Mouse (Mus musculus) hindbrain, embryonic 15.5 days (tissue): ENCODE results near the gene Supt4a. TPM values are rescaled to one million over a fixed set of nuclear protein-coding genes. Genes with fewer than 3 reads are reported as not detected.

Source experiments
- ATAC-seq: fragments of 200-750 bp; cut with Nextera tagmentation; 2 replicates; pipeline ENCODE4 v1.8.0; 2017; ENCODE audit warnings: low read depth, moderate number of reproducible peaks, moderate TSS enrichment; ENCODE audit not compliant: low FRiP score
- H3K27ac ChIP-seq: fragments of 300-500 bp; sonication (generic); replicated peaks from 2 replicates; pipeline ENCODE4 v1.5.1; 2015; ENCODE audit warnings: mild to moderate bottlenecking, inconsistent platforms
- H3K27me3 ChIP-seq: fragments of 300-500 bp; sonication (generic); 2 replicates; pipeline ENCODE4 v1.6.1; 2015; ENCODE audit warnings: control low read depth, inconsistent platforms
- H3K36me3 ChIP-seq: fragments of 300-500 bp; sonication (generic); 2 replicates; pipeline ENCODE4 v1.6.1; 2015; ENCODE audit warnings: control low read depth, inconsistent platforms
- H3K4me1 ChIP-seq: fragments of 300-500 bp; sonication (generic); replicated peaks from 2 replicates; pipeline ENCODE4 v1.6.1; 2015; ENCODE audit warnings: control low read depth, inconsistent platforms
- H3K4me2 ChIP-seq: fragments of 300-500 bp; sonication (generic); 2 replicates; pipeline ENCODE4 v1.6.1; 2015; ENCODE audit warnings: moderate library complexity, mild to moderate bottlenecking, inconsistent platforms
- H3K4me3 ChIP-seq: fragments of 300-500 bp; sonication (generic); 2 replicates; pipeline ENCODE4 v1.5.1; 2015; ENCODE audit warnings: mild to moderate bottlenecking, inconsistent platforms
- H3K9ac ChIP-seq: fragments of 300-500 bp; sonication (generic); 2 replicates; pipeline ENCODE4 v1.6.1; 2015; ENCODE audit warnings: inconsistent platforms
- H3K9me3 ChIP-seq: fragments of 300-500 bp; sonication (generic); 2 replicates; pipeline ENCODE4 v1.6.1; 2016; ENCODE audit warnings: control low read depth, inconsistent platforms
- WGBS: fragments of 180-500 bp; shearing (Covaris S2); methylation state at CpG from one replicate; pipeline ENCODE4 v1.1.7; 2015; 5-methylcytosine and 5-hydroxymethylcytosine counted together
- polyA plus RNA-seq: library from polyadenylated mRNA; unstranded; fragments of >200 nt; fragmentation: Nextera tagmentation; extraction: Ambion mirVana; gene quantifications from 2 replicates; pipeline ENCODE4 v1.2.1, GENCODE M21; 2015

Gene Supt4a
- polyA plus RNA-seq, 1 experiment from 2014 or later, result 130 TPM

DNA sequence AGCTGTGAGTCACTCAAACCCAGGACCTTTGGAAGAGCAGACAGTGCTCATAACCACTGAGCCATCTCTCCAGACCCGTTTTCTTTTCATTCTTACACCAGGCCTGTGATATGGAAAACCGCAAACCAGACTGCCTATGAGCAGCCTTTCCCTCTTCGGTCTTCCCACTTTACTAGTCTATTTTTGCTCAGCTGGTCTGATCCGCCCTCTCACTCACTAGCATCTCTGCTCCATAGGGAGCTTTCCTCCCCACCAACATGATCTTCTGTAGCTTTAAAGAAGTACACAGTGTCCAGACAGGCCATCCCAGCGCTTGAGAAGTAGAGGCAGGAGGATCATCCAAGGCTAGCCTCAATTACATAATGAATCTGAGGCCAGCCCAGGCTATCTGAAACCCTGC is 28.4 kb upstream of the Supt4a start:
- H3K4me3 ChIP-seq, result no peak overlapping the region
- WGBS, result 85% methylated on average over 5 of the region's 5 CpGs
- H3K4me1 ChIP-seq, result peaks cover 10% of the 10 kb centered on the region
- no peaks in the 10 kb centered on the region; the same call in 1 of the 2 replicates for H3K27me3 ChIP-seq
- no peak overlapping the region for H3K27ac ChIP-seq
- H3K4me2 ChIP-seq, result no peak overlapping the region
- H3K9ac ChIP-seq, result no peak overlapping the region
- H3K36me3 ChIP-seq, result no peaks in the 10 kb centered on the region
- no peak for ATAC-seq
- no peaks in the 10 kb centered on the region for H3K9me3 ChIP-seq

DNA sequence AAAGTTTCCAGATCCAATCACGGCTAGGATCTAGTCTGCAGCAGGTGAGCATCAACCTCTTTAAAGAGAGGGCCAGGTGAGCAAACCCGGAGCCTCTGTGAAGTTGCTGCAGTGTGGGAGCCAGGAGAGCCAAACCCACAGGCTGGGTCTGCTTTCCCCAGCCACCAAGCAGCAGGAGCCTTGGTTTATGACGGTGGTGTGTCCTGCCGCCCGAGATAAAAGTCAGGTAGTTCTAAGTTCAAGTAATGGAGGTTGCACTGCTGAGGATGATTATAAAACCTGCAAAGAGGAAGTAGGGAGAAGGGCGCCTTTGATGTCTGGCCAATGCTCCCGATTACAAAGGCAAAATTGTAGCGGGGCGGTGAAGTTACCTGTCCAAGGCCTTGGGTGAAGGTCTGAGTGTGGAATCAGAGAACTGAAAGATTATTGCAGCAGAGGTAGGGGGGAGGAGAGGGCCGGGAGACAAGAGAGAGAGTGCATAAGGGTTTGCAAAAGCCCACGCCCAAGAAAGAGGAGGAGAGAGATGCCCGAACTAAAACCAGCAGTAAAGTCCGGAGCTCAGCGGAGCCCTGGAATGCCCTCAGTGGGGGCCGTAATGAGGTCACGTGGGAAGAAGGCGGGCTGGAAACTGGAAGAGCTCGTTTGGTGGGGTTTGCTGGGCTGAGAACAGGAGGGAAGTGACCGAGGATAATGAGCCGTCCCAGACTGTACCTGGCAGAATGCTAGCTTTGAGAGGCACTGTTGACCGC is 27.7 kb upstream of the Supt4a start:
- Histone ChIP-seq H3K4me2 (peak overlapping the region; percentile 54), H3K9me3 (no peaks in the 10 kb centered on the region), H3K36me3 (no peaks in the 10 kb centered on the region), H3K9ac (no peak overlapping the region), H3K27ac (no peak overlapping the region), H3K27me3 (no peaks in the 10 kb centered on the region; the same call in 1 of the 2 replicates), H3K4me3 (peak overlapping the region; percentile 26), H3K4me1 (peaks cover 10% of the 10 kb centered on the region)
- WGBS, result 15% methylated on average over 21 of the region's 21 CpGs
- ATAC-seq, result no peak

DNA sequence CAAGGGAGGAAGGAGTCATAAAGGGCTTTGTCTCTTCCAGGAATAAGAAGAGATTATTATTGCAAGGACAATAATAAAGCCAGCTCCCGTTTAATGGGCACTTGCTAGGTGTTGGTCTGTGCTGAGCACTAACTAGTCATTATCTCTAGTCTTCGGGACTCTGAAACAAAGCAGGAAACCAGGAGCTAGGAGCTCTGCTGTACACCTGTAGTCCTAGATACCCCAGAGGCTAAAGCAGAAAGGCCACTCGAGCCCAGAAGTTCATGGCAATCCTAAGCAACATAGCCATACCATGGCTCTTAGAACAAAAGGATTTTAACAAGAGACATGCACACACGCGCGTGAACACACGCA is 27.1 kb upstream of the Supt4a start:
- H3K36me3 ChIP-seq, result no peaks in the 10 kb centered on the region
- no peak for ATAC-seq
- H3K27ac ChIP-seq, result no peak overlapping the region
- H3K27me3 ChIP-seq, result no peaks in the 10 kb centered on the region; the same call in 1 of the 2 replicates
- 58% methylated on average over 7 of the region's 7 CpGs for WGBS
- peaks cover 10% of the 10 kb centered on the region for H3K4me1 ChIP-seq
- peak overlapping the region; percentile 26 for H3K4me3 ChIP-seq
- no peaks in the 10 kb centered on the region for H3K9me3 ChIP-seq
- peak overlapping the region; percentile 54 for H3K4me2 ChIP-seq
- H3K9ac ChIP-seq, result no peak overlapping the region

DNA sequence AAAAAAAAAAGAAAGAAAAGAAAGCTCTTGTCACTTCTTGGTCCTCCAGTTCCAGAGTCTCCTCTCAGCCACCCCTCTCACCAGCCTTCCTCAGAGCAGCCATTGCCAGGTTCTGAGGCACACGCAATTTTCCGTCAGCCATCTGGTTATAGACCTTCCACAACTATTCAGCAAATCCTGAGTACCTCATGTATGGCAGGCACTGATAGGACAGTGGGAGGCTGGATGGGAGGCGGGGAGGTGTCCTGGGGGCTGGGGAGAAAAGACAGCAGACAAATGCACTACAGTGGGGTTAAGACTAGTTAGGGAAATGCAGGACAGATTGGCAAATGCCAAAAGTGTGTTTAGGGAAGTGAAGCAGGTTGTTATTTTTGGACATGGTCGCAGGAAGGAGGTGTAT is 25.2 kb upstream of the Supt4a start:
- peaks cover 10% of the 10 kb centered on the region for H3K4me1 ChIP-seq
- no peak for ATAC-seq
- no peak overlapping the region for H3K27ac ChIP-seq
- H3K36me3 ChIP-seq, result no peaks in the 10 kb centered on the region
- no peaks in the 10 kb centered on the region; the same call in 1 of the 2 replicates for H3K27me3 ChIP-seq
- H3K4me2 ChIP-seq, result no peak overlapping the region
- WGBS, result 85% methylated on average over 4 of the region's 4 CpGs
- no peaks in the 10 kb centered on the region for H3K9me3 ChIP-seq
- H3K9ac ChIP-seq, result no peak overlapping the region
- no peak overlapping the region for H3K4me3 ChIP-seq

DNA sequence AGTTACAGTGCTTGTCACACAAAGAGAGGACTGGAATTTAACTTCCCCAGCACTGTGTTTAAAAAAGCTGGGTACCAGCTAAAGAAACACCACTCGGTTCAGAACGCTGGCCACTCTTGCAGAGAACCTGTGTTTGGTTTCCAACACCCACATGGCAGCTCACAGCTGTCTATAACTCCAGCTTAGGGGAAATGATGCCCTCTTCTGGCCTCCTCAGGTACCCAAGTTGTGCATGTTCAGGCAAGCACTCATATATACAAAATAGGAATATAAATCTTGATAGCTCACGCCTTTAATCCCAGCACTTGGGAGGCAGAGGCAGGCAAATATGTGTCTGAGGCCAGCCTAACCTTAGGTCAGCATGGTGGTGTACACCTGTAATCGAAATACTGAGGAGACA is 21.4 kb upstream of the Supt4a start:
- H3K36me3 ChIP-seq, result no peaks in the 10 kb centered on the region
- no peaks in the 10 kb centered on the region for H3K9me3 ChIP-seq
- H3K27me3 ChIP-seq, result no peaks in the 10 kb centered on the region; the same call in 1 of the 2 replicates
- H3K9ac ChIP-seq, result no peak overlapping the region
- no peak overlapping the region for H3K4me2 ChIP-seq
- 86% methylated on average over 4 of the region's 4 CpGs for WGBS
- H3K27ac ChIP-seq, result no peak overlapping the region
- H3K4me3 ChIP-seq, result no peak overlapping the region
- no peak for ATAC-seq
- no peaks in the 10 kb centered on the region for H3K4me1 ChIP-seq

DNA sequence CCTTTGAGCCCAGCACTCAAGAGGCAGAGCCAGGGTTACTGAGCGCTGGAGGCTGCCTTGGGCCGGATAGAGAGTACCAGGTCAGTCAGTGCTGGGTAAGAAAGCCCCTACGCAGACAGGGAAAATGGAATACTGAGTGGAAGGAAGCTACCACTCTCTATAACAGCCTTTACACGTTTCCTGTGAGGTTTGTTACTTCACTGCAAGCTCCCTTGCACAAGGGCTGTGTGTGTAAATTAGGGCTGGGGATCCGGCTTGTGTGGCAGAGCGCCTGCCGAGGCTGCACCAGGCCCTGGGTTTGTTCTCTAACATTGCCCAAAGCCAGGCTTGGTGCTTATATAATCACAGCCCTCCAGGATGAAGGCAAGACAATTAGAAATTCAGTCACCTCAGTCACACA is 17.8 kb upstream of the Supt4a start:
- H3K27ac ChIP-seq, result no peak overlapping the region
- H3K4me2 ChIP-seq, result no peak overlapping the region
- H3K9me3 ChIP-seq, result no peaks in the 10 kb centered on the region
- no peaks in the 10 kb centered on the region for H3K27me3 ChIP-seq
- H3K4me3 ChIP-seq, result no peak overlapping the region
- H3K9ac ChIP-seq, result no peak overlapping the region
- no peak for ATAC-seq
- no peaks in the 10 kb centered on the region for H3K4me1 ChIP-seq
- 65% methylated on average over 7 of the region's 7 CpGs for WGBS
- H3K36me3 ChIP-seq, result no peaks in the 10 kb centered on the region

DNA sequence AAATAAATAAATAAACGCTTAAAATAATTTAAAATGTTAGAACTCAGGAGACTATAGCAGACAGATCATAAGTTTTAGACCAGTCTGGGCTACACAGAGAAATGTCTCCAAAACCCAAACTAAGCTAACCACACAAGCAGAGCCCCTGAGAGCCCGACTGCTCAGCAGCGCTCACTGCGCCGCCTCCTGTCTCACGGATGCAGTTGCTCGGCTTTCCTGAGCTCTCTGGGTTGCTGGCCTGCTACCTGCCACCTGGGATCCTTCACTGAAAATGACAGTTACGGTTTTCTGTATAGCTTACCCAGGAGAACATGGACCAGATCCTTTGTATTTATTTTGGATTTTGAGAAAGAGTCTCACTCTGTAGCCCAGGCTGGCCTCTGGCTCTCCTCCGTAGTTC is 17.0 kb upstream of the Supt4a start:
- no peak overlapping the region for H3K4me2 ChIP-seq
- no peak for ATAC-seq
- no peaks in the 10 kb centered on the region for H3K36me3 ChIP-seq
- no peaks in the 10 kb centered on the region for H3K27me3 ChIP-seq
- no peaks in the 10 kb centered on the region for H3K9me3 ChIP-seq
- H3K4me1 ChIP-seq, result no peaks in the 10 kb centered on the region
- 57% methylated on average over 9 of the region's 9 CpGs for WGBS
- no peak overlapping the region for H3K9ac ChIP-seq
- no peak overlapping the region for H3K27ac ChIP-seq
- H3K4me3 ChIP-seq, result no peak overlapping the region

DNA sequence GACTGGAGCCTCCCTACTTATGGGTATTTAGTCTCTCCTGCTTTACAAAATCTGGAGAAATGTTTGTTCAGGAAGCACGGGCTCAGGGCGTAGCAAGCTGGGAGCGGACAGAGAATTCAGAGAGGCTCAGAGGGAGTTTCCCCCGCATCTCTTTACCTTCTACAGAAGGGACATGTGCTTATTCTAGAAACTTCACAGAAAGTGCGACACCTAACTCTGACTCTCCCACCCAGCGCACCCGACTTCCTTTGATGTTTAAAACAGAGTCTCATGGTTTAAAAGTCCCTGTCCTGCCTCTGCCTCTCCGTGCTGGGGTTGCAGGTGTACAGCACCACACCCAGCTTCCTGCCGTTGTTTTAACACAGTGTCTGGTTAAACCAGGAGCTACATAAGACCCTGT is 16.5 kb upstream of the Supt4a start:
- H3K4me3 ChIP-seq, result no peak overlapping the region
- H3K9me3 ChIP-seq, result no peaks in the 10 kb centered on the region
- no peaks in the 10 kb centered on the region for H3K36me3 ChIP-seq
- 77% methylated on average over 9 of the region's 9 CpGs for WGBS
- 0 out of 2 replicates have a peak, but pooled peaks cover 1% of the 10 kb centered on the region for H3K4me1 ChIP-seq
- ATAC-seq, result no peak
- H3K4me2 ChIP-seq, result no peak overlapping the region
- H3K27me3 ChIP-seq, result no peaks in the 10 kb centered on the region
- no peak overlapping the region for H3K9ac ChIP-seq
- no peak overlapping the region for H3K27ac ChIP-seq

DNA sequence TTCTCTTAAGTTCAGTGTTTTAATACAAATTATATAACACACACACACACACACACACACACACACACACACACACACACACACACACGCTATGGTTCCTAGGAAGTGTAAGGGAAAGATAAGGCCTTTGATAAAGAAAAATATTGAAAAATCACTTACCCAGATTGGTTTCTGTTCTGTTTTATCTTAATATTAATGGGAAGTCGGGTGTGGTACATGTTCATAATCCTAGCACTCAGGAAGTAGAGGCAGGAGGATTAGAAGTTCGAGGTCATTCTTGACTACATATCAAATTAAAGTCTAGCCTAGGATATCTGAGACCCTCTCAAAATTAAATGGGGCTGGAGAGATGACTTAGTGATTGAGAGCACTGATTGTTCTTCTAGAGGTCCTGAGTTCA is 15.2 kb upstream of the Supt4a start:
- no peaks in the 10 kb centered on the region for H3K27me3 ChIP-seq
- H3K36me3 ChIP-seq, result no peaks in the 10 kb centered on the region
- H3K27ac ChIP-seq, result no peak overlapping the region
- ATAC-seq, result no peak
- no peak overlapping the region for H3K4me3 ChIP-seq
- no peaks in the 10 kb centered on the region for H3K9me3 ChIP-seq
- H3K9ac ChIP-seq, result no peak overlapping the region
- 0 out of 2 replicates have a peak, but pooled peaks cover 3% of the 10 kb centered on the region for H3K4me1 ChIP-seq
- no peak overlapping the region for H3K4me2 ChIP-seq
- WGBS, result 85% methylated on average over 3 of the region's 3 CpGs

DNA sequence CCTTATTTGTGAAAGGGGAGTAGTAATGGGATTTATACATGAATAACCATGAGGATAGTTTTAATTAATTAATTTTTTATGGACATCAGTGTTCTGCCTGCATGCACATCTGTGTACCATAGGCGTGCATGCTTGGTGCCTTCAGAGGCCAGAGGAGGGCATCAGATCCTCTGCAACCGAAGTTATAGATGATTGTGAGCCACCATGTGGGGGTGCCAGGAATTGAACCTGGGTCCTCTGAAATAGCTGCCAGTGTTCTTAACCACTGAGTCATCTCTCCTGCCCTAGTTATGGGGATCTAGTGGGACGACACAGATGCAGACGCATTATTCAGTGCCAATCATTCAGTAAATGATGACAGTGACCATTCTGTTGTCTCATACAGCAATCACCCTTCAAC is 14.5 kb upstream of the Supt4a start:
- 86% methylated on average over 4 of the region's 4 CpGs for WGBS
- Histone ChIP-seq H3K27me3 (no peaks in the 10 kb centered on the region), H3K4me1 (0 out of 2 replicates have a peak, but pooled peaks cover 3% of the 10 kb centered on the region), H3K9ac (no peak overlapping the region), H3K4me2 (no peak overlapping the region), H3K27ac (no peak overlapping the region), H3K9me3 (no peaks in the 10 kb centered on the region), H3K36me3 (no peaks in the 10 kb centered on the region), H3K4me3 (no peak overlapping the region)
- no peak for ATAC-seq

DNA sequence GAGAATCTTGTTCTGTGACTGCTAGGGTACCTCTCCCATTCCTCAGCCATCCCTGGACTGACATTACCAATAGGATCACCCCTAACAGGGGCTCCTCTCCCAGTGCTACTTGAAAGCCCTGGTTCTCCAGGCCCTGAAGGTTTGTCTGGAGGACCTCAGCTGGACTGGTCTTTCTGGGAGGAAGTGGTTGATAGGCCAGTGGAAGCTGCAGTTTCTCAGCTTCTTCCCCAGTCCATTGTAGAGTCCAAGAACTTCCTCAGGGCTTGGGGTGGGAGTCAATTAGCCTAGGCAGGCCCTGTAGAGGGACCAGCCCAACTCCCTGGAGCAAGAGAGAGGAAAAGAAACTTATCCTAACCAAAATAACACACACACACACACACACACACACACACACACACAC is 11.8 kb upstream of the Supt4a start:
- H3K27me3 ChIP-seq, result no peaks in the 10 kb centered on the region
- no peaks in the 10 kb centered on the region for H3K36me3 ChIP-seq
- H3K9ac ChIP-seq, result no peak overlapping the region
- H3K4me2 ChIP-seq, result no peak overlapping the region
- H3K4me1 ChIP-seq, result 0 out of 2 replicates have a peak, but pooled peaks cover 3% of the 10 kb centered on the region
- H3K4me3 ChIP-seq, result no peak overlapping the region
- 0 out of 2 replicates have a peak overlapping the region, but pooled peaks have one; percentile 20 for H3K27ac ChIP-seq
- H3K9me3 ChIP-seq, result no peaks in the 10 kb centered on the region
- ATAC-seq, result no peak

DNA sequence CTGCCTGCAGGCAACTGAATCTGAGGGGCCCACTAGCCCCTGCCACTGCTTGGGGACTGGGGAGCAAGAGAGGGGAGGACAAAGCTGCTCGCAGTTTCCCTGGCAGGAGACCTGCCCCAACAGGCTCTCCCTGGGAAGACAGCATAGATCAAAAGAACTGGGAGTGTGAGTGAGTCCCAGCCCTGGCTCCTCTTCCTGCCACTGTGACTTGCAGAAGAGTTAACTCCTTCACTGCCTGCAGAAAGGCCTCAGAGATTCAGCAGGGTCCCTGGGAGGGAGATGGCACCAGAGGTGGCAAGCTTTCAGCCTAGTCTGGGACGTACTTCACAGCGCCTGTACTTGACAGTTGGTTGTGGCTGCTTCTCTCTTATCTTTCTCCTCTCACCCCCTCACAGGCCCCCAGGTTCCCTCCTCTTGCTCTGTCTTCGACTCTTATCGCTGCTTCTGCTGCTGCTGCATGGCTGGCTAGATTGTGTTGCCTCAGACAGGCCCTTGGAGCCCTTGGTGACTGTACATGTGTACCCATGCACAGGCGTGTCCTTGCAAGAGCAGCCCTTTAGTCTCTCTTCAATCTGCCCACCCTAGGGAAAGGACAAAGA is 11.3 kb upstream of the Supt4a start:
- no peaks in the 10 kb centered on the region for H3K36me3 ChIP-seq
- no peak overlapping the region for H3K9ac ChIP-seq
- H3K4me2 ChIP-seq, result no peak overlapping the region
- H3K27ac ChIP-seq, result no peak overlapping the region
- WGBS, result 24% methylated on average over 6 of the region's 6 CpGs
- peak; percentile 34; the same call in 1 of the 2 replicates for ATAC-seq
- H3K27me3 ChIP-seq, result no peaks in the 10 kb centered on the region
- no peak overlapping the region for H3K4me3 ChIP-seq
- no peaks in the 10 kb centered on the region for H3K9me3 ChIP-seq
- H3K4me1 ChIP-seq, result 0 out of 2 replicates have a peak, but pooled peaks cover 3% of the 10 kb centered on the region
